Mouse (Mus musculus): Measurements from ENCODE around the gene Elp1.

DNA sequence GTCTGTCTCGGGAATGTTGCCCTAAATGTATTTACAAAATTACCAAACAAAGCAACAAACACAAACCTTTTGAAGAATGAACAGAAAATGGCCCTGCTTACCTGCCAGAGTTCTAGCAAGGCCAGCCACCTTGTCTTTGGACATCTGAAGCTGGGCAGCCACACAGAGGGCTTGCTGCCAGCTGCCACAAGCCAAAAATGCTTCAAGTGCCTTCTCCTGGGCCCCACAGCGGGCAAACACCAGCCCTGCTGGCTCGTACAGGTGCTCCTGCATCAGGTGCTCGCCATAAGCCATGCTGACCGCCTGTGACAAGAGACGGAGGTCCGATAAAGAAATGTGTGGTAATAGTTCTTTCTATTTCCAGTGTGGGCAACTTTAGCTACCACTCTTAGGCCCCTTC lies 33.2 kb downstream of the Elp1 start:
- TF ChIP-seq CTCF (IDR thresholded peaks at IDR 0.05; ENCODE audit: low read depth): no peak
- TF ChIP-seq EP300 (IDR thresholded peaks at IDR 0.05; ENCODE audit: low read depth): no peak

Measured in heart, postnatal 0 days (tissue).